Mouse (Mus musculus): ENCODE measurements around the gene Unc13b. TPM values are rescaled to one million over a fixed set of nuclear protein-coding genes. Genes with fewer than 3 reads are reported as not detected.

Gene Unc13b
- polyA plus RNA-seq, 1 experiment from 2014 or later = 6.3 TPM

DNA sequence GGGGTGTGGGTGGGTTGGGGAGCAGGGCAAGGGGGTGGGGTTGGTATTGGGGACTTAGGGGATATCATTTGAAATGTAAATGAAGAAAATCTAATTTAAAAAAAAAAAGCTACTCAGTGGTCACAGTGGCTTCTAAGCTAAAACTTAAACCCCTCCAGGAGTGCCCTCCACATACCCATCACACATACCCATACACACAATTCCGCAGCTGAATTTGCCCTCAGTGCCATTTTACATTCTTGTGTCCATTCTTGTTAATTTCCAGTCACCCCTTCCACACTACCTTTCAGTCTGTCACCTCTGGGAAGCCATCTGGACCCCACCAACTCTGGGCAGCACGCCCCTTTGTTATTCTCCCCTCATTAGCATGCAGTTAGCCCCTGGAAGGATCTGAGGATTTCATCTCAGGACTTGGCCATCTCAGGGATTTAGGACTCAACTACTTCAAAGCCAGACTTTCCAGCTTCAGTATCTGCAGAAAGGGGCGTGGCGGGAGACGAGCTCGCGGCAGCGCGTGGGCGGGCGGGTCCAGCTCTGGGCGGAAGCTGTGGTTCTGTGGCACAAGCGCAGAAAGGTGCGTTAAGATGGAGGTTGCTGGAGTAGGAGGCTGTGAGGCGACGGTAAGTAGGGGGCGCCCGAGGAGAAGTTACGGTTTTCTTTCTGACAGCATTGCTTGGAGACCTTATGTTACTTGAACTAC, 208.0 kb downstream of the Unc13b start, which contains the start of gene Atp8b5:
TSS of gene Atp8b5 (plus strand) at position 537 of the 700 bp plus-strand sequence.
- Histone ChIP-seq H3K4me2 (replicated peaks) (peak within 1 kb of the TSS; percentile 61), H3K4me1 (peaks cover 5% of the 10 kb centered on the region), H3K27me3 (no peaks in the 10 kb centered on the region), H3K9me3 (replicated peaks) (no peaks in the 10 kb centered on the region), H3K36me3 (no peaks in the 10 kb centered on the region), H3K4me3 (replicated peaks) (peak within 1 kb of the TSS; percentile 37), H3K27ac (replicated peaks) (no peak within 1 kb of the TSS; the same call in 1 of the 2 replicates), H3K9ac (no peak within 1 kb of the TSS)
- 2% methylated on average over 19 of the region's 19 CpGs for WGBS
- peak; percentile 87 for ATAC-seq (ENCODE audit: insufficient number of reproducible peaks, low FRiP score, low TSS enrichment, low read depth)

DNA sequence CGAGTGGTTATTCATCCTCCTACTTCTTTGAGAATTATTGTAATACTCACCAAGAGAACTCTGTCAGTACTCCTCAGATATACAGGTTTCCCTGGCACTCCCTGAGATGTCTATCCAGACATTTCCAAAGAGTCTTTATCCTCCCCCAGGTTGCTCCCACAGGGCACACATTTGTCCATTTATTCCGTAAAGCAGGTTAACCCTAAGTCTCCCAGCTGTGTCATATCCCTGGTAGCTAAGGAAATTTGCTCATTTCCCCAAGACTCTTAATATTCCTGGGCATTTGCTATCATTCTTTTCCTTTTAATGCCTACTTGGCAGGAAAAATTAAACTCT, 208.5 kb downstream of the Unc13b start:
- H3K4me1 ChIP-seq = peaks cover 5% of the 10 kb centered on the region
- no peaks in the 10 kb centered on the region for H3K9me3 ChIP-seq (replicated peaks)
- peak overlapping the region; percentile 37 for H3K4me3 ChIP-seq (replicated peaks)
- peak overlapping the region; percentile 61 for H3K4me2 ChIP-seq (replicated peaks)
- H3K27ac ChIP-seq (replicated peaks) = no peak overlapping the region
- 3% methylated on average over 2 of the region's 2 CpGs for WGBS
- no peaks in the 10 kb centered on the region for H3K36me3 ChIP-seq
- H3K9ac ChIP-seq = no peak overlapping the region
- no peak for ATAC-seq (ENCODE audit: insufficient number of reproducible peaks, low FRiP score, low TSS enrichment, low read depth)
- H3K27me3 ChIP-seq = no peaks in the 10 kb centered on the region

DNA sequence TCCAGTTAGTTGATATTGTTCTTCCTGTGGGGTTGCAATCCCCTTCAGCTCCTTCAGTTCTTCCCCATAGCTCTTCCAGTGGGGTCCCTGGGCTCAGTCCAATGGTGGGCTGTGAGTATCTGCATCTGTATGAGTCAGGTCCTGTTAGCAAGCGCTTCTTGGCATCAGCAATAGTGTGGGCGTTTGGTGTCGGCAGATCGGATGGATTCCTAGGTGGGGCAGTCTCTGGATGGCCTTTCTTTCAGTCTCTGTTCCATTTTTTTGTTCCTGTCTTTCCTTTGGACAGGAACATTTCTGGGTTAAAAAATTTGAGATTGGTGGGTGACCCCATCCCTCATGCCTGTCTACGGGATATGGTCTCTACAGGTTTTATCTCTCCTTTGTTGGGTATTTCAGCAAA, 226.7 kb downstream of the Unc13b start:
- no peak overlapping the region for H3K4me2 ChIP-seq (replicated peaks)
- ATAC-seq (ENCODE audit: insufficient number of reproducible peaks, low FRiP score, low TSS enrichment, low read depth) = no peak
- WGBS = 93% methylated on average over 5 of the region's 5 CpGs
- no peaks in the 10 kb centered on the region for H3K9me3 ChIP-seq (replicated peaks)
- no peaks in the 10 kb centered on the region for H3K27me3 ChIP-seq
- H3K4me1 ChIP-seq = no peaks in the 10 kb centered on the region
- H3K27ac ChIP-seq (replicated peaks) = no peak overlapping the region
- H3K4me3 ChIP-seq (replicated peaks) = no peak overlapping the region
- H3K36me3 ChIP-seq = no peaks in the 10 kb centered on the region
- H3K9ac ChIP-seq = no peak overlapping the region

- Histone ChIP-seq H3K9ac (no peak overlapping the region), H3K36me3 (no peaks in the 10 kb centered on the region), H3K27me3 (no peaks in the 10 kb centered on the region), H3K27ac (replicated peaks) (no peak overlapping the region), H3K4me3 (replicated peaks) (no peak overlapping the region), H3K4me2 (replicated peaks) (no peak overlapping the region), H3K4me1 (no peaks in the 10 kb centered on the region), H3K9me3 (replicated peaks) (no peaks in the 10 kb centered on the region)
- no peak for ATAC-seq (ENCODE audit: insufficient number of reproducible peaks, low FRiP score, low TSS enrichment, low read depth)
- 47% methylated on average over 3 of the region's 3 CpGs for WGBS
Measured at GRCm38 (mm10) chr4:43287305-43287704, 228.6 kb downstream of the Unc13b start.

DNA sequence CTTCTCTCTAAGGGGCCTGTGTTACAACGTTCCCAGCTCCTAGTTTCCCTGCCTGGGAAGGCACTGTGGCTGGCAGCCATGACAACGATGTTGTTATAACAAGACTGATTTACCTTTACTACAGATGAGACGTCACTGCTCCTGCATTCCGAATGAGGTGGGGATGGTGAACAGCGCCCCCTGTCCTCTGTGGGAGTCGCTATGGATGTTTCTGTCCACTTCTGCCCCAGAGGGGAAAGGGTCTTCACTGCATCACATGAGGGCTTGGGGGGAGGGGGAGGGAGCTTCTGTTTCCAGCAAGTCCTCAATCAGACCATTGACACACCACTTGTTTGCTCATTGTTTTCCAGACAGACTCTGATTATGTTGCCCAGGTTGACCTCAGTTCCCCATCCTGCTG, 235.2 kb downstream of the Unc13b start:
- H3K4me3 ChIP-seq (replicated peaks) = no peak overlapping the region
- H3K9ac ChIP-seq = no peak overlapping the region
- H3K27me3 ChIP-seq = no peaks in the 10 kb centered on the region
- peaks cover 4% of the 10 kb centered on the region; the same call in 1 of the 2 replicates for H3K4me1 ChIP-seq
- no peaks in the 10 kb centered on the region for H3K9me3 ChIP-seq (replicated peaks)
- no peak overlapping the region for H3K4me2 ChIP-seq (replicated peaks)
- ATAC-seq (ENCODE audit: insufficient number of reproducible peaks, low FRiP score, low TSS enrichment, low read depth) = no peak
- H3K27ac ChIP-seq (replicated peaks) = no peak overlapping the region
- WGBS = 25% methylated on average over 6 of the region's 6 CpGs
- H3K36me3 ChIP-seq = no peaks in the 10 kb centered on the region

DNA sequence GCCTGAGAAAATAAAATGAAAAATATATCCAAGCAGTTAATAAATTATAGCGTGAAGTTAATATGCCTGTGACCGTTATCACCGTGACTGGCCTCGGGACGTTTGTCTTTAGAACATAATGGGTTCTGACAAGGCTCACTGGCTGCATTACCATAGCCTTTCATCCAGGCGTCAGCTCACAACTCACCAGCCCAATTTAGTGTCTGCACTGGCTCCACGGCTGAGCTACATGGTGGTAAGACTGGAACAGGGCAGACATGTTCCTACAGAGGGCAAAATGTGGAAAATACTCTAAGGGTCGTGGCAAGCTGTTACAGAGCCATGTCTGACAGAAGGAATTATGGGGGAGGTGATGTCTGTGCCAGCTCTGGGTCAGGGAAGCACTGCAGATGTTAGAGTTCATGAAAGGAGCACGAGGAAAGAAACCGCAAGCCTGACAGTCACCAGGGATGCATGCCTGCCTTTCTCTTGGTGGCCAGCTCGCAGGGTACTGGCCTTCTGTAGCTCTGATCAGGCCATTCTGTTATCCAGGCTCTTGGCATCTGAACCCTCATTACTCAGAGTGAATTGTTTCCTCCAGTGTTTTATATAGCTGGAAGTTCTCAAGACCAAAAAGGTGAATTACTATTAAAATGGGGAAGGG, 251.1 kb downstream of the Unc13b start:
- WGBS = 34% methylated on average over 11 of the region's 11 CpGs
- Histone ChIP-seq H3K27me3 (no peaks in the 10 kb centered on the region), H3K4me3 (replicated peaks) (no peak overlapping the region), H3K9me3 (replicated peaks) (no peaks in the 10 kb centered on the region), H3K27ac (replicated peaks) (no peak overlapping the region), H3K9ac (no peak overlapping the region), H3K4me2 (replicated peaks) (no peak overlapping the region), H3K4me1 (no peaks in the 10 kb centered on the region), H3K36me3 (no peaks in the 10 kb centered on the region)
- no peak for ATAC-seq (ENCODE audit: insufficient number of reproducible peaks, low FRiP score, low TSS enrichment, low read depth)

Other genes with a start within 250 kb of the Unc13b start
- gene Fam205a1, start 205.1 kb upstream of the Unc13b start, polyA plus RNA-seq (2015; fragmentation: Nextera tagmentation; extraction: Ambion mirVana) = not detected in 2 replicates
- gene Gm12394, start 202.2 kb upstream of the Unc13b start, polyA plus RNA-seq (2015; fragmentation: Nextera tagmentation; extraction: Ambion mirVana) = 0.08 and 0.11 TPM in 2 replicates
- 0.36 and 0.46 TPM in 2 replicates for gene Fam205c, start 184.7 kb upstream of the Unc13b start, polyA plus RNA-seq (2015; fragmentation: Nextera tagmentation; extraction: Ambion mirVana)
- gene Phf24, start 142.3 kb upstream of the Unc13b start, polyA plus RNA-seq (2015; fragmentation: Nextera tagmentation; extraction: Ambion mirVana) = 2.0 and 2.8 TPM in 2 replicates
- 10.4 and 11.6 TPM in 2 replicates for gene Dnajb5, start 109.1 kb upstream of the Unc13b start, polyA plus RNA-seq (2015; fragmentation: Nextera tagmentation; extraction: Ambion mirVana)
- gene 1700022I11Rik, start 89.3 kb upstream of the Unc13b start, polyA plus RNA-seq (2015; fragmentation: Nextera tagmentation; extraction: Ambion mirVana) = 0.24 and 1.6 TPM in 2 replicates
- 478 and 494 TPM in 2 replicates for gene Vcp, start 58.4 kb upstream of the Unc13b start, polyA plus RNA-seq (2015; fragmentation: Nextera tagmentation; extraction: Ambion mirVana)
- 19.8 and 22.3 TPM in 2 replicates for gene Fancg, start 48.4 kb upstream of the Unc13b start, polyA plus RNA-seq (2015; fragmentation: Nextera tagmentation; extraction: Ambion mirVana)
- 23.4 and 23.9 TPM in 2 replicates for gene Pigo, start 33.1 kb upstream of the Unc13b start, polyA plus RNA-seq (2015; fragmentation: Nextera tagmentation; extraction: Ambion mirVana)
- gene Stoml2, start 27.2 kb upstream of the Unc13b start, polyA plus RNA-seq (2015; fragmentation: Nextera tagmentation; extraction: Ambion mirVana) = 294 and 307 TPM in 2 replicates
- gene Fam214b, start 12.7 kb upstream of the Unc13b start, polyA plus RNA-seq (2015; fragmentation: Nextera tagmentation; extraction: Ambion mirVana) = 16.9 and 17.2 TPM in 2 replicates
- 0.42 and 0.63 TPM in 2 replicates for gene Atp8b5, start 208.2 kb downstream of the Unc13b start, polyA plus RNA-seq (2015; fragmentation: Nextera tagmentation; extraction: Ambion mirVana)

Data from embryonic facial prominence, embryonic 15.5 days (tissue).